Mouse (Mus musculus) regulatory T cell (primary cell): ENCODE results near the gene Ptges2.

Experiments used
- in situ Hi-C: fragments of 300-600 bp; cut with MboI, MseI; formaldehyde crosslinking; loops from one replicate; pipeline ENCODE4 v1.15.1; 2025; ENCODE audit warnings: high pct_unique_total_duplicates

Ptges2 gene

DNA sequence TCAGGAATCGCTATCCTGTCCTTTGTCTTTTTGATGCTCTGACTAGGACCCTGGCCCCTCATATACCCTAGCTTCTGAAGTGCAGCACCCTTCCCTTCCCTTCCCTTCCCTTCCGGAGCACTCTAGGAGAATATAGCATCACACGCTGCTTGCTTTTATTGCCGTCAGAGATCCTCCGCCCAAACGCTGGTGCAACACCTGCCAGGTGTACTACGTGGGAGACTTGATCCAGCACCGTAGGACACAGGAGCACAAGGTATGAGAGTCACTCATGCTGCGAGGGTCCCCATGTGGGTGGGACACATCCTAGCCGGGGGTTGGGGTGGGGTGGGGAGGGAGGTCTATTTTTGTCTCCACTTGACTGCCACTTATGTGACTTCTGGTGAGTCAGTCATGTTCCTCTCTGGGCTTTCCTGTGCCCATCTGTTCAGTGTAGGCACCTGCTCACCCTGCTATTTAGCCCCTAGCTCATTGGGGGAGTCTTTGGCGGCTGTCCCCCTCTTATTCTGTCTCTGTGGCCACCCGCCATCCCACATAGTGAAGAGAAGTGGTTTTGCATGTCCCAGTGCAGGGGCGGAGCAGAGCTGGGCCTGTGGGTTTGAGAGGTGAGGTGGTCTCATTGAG, 20.3 kb upstream of the Ptges2 start:
- in situ Hi-C loops = no loop called here

DNA sequence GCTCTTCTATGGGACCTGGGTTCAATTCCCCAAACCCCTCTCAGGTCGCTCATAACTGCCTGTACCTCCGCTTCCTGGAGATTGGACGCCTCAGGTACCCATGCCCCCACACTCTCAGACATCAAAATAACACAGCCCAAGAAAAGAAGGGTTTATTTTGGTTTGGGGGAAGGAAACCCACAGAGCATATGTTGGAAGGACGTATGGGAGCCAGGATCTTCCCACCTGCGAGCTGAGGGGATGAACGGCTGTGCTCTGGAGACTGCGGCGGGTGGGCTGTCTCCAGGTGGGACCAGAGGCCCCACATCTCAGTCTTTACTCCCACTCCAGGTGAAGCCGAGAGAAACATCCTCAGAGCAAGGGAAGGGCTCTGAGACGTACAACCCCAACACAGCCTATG, 18.7 kb upstream of the Ptges2 start:
- in situ Hi-C loops = no loop called here

DNA sequence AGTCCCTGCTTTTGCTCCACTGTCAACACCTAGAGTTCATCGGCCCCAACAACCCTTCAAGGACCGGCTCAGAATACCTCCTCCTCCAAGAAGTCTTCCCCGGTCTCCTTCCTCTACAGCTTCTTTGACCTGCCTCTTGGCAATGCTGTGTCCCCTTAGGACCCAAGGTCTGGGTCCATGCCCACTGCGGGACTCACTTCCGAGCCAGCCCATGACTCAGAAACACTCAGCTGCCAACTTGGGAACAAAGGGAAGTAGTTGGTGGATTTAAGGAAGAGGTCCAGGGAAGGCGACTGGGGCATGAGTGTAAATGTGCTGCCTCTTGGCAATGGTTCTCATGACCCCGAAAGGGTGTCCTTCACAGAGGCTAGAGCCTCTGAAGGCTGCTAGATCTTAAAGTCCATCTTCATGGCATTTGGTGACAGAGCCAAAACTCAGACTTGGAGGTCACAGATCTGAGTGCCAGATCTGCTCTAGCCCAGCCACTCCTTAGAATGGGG, 15.6 kb upstream of the Ptges2 start:
- in situ Hi-C loops = no loop called here

DNA sequence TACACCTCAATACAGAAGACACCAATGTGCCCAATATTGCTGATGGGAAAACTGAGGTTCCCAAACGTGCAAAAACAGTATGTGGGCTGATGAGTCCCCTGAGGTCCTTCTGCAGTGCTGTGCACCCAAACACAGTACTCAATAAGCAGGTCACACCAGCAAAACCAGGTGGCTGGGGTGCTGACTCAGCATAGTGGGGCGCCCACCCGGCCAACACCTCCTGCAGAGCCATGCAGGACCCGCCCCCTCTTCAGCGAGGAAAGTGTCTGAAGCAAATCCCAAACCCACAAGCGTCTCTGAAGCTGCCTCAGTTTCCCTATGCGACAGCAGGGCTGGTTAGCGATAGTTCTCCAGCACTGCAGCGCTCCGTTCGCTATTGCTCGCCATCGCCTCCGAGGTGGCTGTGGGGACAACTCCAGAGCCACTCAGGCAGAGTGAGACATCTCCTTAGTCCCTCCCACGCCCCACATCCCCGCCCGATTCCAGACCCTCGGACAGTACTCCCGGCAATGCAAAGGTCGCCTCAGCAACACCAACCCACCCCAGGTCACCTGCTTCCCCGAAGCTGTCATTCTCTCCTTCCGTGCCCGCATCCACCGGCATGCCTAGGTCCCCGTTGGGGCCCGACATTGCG, 14.4 kb upstream of the Ptges2 start:
- in situ Hi-C loops = no loop called here

DNA sequence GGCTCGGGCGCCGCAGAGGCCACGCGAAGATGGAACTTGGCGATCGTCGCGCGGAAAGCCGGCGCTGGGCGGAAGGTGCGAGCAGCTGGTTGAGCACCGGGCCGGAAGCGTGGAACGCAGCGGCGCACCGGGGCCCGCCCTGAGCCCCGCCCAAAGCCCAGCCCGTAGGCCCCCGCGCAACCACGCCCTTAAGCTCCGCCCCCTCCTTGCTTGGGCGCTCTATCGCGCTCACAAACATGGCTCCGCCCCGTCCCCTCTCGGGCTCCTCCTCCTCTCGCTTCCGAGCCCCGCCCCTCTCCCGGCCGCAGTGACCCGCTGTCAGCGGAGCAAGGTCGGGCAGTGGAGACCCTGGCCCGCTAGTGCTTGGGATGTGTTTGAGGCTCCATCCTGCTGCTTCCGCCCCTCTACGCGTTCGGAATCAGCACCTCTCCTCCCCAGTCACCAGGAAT, 13.9 kb upstream of the Ptges2 start, which contains the start of gene 1110008P14Rik:
1110008P14Rik (minus strand) TSS at position 164 of the 449 bp plus-strand sequence.
- in situ Hi-C loops = no loop called here

DNA sequence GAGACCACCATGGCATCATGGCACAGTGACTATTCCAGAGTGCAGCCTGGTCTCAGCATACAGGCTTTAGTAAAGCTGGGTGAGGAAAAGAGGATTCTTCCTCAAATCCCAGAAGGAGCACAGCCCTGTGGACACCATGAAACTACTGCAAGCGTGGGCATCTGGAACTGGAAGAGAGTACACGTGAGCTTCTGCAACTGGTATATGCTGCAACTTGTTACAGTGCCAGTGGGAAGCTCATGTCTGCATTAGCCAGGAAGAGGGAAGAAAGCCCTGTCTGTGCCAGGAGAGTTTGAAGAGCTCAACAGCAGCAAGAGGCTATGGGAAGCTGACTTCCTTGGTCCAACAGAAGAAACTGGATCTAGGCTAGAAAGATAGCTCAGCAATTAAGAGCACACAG, 13.0 kb upstream of the Ptges2 start:
- in situ Hi-C loops = no loop called here

DNA sequence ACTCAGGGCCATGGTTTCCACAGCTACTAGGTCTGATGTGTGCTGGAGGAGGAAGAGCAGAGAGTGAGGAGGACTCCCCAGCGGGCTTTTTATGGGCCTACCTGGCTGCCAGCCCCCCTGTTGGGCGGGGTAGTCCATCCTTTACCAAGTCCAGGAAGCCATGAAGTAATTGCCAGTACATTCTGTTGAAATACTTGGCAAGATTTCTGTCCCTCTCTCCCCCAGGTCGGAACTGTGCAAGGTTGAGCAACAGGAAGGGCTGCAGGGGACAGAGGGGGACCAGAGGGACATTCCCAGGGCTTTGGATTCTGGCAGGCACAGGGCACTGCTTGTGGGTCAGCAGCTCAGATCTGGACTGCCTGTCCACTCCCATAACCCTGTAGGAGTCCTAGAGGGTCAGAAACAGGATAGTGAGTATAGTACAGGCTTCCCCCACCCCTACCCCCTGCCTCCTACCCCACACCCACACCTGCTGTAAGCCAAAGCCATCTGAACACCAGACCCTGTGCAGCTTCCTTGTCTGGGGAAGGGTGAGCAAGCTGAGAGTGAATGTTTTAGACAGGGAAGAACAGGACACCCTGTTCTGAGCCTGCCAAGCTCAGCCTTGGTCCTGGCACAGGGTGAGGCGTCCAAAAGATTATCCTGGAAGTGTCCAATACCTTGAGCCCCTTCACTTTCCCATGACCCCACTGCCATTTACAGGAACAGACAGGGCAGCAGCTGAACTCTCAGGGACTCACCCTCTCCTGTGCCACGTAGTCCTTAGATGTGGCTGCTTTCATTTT, 7.8 kb upstream of the Ptges2 start, which contains the start of gene Lcn2:
Lcn2 (minus strand) TSS at position 547 of the 785 bp plus-strand sequence.
- in situ Hi-C loops = no loop called here

DNA sequence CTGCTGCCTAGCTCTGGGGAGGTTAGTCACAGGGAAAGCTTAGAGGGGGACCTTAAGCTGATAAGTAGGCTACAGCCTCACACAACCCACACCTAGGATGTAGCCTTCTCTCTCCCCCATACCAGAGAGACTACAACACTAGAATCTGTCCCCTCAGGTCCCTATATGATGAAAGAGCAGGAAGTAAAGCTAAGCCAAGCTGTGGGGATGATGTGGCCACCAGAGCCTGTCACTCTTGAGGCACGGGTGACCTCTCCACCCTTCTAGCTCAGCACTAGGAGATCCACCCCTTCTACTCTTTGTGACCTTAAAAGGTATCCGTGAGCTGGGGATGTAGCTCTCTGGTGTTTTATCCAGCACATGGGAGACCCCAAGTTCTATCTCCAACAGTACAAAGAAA, 6.5 kb upstream of the Ptges2 start:
- in situ Hi-C loops = no loop called here

DNA sequence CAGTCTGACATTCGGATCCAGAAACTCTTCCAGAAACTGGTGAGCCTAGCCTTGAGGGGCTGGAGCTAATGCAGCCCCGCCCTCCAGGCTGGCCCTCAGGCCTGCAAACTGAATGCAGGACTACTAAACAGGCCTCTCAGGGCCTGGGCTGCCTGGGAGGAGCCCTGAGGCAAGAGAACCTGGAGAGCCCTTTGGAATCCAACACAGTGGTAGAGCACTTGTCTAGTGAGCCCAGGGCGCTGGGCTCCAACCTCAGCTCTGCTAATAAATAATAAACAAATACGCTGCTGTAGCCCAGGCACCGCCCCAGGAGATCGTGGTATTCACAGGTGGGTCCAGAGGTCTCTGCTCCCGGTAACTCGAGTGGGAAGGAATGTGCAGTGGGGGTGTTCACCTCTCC, 4.8 kb upstream of the Ptges2 start:
- in situ Hi-C loops = no loop called here

DNA sequence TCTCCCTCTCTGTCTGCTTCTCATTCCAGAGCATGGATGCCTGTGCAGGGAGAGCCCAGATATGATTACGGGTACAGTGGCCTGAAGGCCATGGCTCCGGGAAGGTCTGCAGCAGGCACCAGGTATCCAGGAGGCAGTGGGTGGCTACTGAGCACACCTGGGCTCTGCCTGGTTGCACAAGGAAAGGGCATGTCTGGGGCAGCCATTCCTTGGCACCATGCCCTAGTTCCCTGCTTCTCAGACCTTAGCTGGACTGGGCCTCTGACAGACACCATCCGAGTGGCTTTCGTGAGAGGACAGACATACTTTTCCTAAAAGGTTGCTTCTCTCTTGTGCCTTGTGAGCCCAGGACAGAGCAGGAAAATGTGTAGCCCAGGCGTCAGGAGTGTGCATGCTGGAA, 3.6 kb upstream of the Ptges2 start:
- in situ Hi-C loops = no loop called here

DNA sequence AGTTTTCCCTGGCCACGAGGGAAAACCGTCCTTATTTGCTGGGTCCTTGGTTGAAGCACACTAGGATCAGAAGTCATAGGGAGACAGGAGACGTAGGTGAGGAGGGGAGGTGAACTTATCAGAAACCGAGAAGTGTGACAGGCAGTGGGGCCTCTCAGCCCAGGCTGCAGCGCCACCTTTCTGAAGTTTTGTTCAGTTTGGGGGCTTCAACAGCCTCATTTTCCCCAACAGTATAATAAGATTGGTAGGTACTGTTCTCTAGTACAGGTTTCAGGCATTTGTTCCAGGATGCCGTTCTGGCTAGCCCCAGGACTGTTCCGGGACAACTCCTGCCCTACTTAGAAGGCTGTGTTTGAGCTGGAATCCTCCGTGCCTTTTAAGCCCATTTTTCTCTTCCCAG, 723 bp upstream of the Ptges2 start:
- in situ Hi-C loops = loop anchor here (5.0 kb wide), 1 partner anchor 172 kb away; no protein-coding TSS in a partner anchor

DNA sequence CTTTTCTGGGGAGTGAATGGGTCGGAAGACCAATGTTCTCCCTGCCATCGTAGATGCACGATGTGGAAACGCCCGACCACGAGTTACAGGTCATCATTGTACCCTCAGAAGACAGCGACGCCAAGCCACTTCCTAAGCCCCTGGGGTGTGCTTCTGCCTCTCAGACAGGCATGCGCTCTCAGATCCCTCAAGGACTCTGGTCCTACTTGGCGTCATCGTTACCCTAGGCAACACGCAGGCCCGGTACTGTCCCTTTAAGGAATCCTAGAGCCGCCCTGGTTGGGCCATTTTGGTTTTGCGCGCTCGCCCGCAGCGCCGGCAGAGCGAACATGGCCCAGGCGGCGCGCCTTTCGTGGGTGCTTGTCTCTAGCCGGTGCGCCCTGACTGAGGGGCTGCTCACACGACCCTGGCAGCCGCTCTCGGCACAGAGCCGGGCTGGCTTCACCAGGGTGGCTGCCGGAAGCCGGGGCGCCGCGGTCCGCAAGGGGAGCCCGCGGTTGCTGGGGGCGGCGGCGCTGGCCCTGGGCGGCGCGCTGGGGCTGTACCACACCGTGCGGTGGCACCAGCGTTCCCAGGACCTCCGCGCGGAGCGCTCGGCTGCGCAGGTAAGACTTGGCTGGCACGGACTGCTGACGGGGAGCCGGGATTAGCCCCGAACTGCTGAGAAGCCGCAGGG, 388 bp downstream of the Ptges2 start:
- in situ Hi-C loops = loop anchor here (5.0 kb wide), 1 partner anchor 171 kb away; no protein-coding TSS in a partner anchor

DNA sequence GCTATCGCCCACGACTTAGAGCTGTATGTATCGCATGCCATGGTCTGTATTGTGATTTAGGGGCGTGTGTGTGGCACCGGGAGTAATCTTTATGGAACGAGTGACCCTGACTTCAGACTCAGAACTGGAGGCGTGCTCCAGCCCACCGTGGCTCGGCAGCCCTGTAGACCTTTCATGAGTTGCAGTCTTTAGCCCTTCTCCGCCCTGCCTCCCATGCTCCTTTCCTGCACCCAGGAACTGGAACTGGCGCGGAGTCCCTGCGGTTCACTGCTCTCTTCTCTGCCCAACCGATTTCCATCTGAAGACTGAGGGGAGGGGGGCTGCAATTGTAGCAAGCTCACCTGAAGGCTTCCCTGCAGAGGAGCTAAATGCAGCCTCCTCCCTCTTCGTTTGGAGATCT, 999 bp downstream of the Ptges2 start:
- in situ Hi-C loops = loop anchor here (5.0 kb wide), 1 partner anchor 171 kb away; no protein-coding TSS in a partner anchor

DNA sequence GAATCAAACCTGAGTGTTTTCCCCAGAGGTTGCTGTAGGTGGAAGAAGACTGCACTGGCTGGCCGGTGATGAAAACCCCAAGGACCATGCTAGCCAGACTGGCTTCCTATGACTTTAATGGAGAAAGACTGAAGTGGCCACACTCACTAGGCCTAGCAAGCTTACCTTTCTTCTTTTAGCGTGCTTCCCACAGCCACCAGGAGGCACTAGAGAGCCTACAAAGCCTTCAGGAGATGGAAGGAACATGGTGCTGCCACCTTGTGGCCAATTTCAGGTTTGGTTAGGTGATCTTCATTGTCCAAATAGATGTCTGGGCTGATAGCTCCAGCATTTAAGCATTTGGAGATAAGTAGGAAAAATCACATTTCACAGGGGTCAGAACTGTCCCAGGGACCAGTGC, 9.0 kb downstream of the Ptges2 start:
- in situ Hi-C loops = loop anchor here (5.0 kb wide), 1 partner anchor 83 kb away; no protein-coding TSS in a partner anchor

DNA sequence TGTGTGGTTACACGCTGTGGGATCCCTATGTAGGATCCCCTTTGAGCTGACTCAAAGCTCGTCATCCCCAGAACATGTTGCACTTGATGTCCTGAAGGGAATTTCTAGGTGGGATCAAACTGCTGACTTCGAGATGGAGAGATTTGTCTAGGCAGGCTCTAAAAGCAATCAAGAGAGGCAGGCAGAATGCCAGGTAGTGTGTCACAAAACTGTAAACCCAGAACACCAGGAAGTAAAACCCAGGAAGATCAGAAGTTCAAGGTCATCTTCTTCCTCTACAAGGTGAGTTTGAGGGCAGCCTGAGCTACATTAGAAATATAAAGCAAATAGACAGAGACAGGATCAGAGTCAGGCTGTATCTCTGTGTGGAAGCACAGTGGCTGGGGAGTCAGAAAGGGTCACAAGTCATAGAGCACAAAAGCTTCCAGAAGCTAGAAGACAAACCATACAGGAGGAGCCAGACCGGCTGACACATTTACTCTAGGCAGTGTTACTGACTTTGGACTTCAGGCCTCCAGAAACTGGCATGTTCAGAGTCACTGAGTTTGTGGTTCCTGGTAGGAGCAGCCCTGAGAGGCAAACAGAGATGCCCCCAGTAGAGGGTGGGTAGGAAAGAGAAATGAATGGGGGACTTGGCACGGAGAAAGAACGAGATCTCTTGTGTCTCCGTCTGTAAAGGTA, 11.6 kb downstream of the Ptges2 start:
- in situ Hi-C loops = no loop called here

DNA sequence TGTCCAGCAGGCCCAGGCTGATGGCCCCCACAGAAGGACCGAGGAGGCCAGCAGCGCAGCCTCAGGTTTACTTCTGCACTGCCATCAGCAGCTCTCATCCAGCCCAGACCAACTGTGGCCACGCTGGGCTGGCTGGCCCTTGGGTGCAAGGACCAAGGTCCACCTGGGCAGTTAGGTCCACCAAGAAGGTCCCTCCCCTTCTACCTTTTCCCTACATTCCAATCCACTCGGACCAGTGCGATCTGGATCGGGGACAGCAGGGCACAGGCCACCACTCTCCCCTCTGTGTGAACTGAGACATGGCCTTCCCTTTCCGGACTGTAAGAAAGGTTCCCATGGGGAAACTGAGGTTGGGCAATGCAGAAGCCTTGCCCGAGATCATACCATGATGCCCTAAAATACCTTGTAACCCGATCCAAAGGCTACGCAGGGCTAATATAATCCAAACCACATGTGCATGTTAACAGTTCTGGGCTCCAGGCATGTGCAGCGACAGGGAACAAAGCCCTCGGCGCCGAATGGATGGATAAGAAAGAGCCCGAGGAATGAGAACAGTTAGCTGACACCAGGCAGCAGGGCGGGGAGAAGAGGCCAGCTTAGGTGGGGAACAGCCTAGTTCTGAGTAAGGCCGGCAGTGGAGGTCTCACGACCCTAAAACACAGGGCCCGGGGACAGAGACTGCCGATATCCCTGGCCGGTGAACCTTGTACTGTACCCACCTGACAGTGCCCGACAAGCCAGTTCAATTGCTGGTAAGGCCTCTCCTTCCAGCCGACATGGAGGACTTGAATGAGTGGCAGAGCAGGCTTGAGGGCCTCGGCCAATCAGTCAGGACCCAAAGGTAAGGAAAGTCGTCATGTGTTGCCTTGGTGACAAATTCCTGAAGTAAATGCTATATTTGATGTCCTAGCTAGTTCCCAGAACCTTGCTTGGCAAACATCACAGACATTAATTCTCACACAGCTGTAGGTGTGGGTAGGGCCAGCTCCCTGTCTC, 13.0 kb downstream of the Ptges2 start:
- in situ Hi-C loops = no loop called here

DNA sequence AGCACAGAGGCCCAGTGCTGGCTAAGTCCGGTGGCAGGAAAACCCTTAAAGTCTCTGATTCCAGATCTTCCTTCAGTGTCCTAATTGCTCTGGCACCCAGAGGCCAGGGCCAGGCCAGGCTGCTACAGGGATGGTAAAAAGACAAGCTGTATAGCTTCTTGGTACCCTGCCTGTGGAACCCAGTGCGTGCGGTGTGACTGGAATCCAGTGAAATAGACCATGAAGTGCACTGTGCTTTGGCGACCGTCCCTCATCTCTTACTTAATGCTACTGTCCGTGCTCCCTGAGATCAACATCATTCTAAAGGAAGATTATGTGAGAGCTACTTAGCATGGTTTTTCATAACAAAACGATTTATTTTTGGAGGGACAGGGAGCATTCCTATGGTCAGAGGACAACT, 15.7 kb downstream of the Ptges2 start:
- in situ Hi-C loops = no loop called here

DNA sequence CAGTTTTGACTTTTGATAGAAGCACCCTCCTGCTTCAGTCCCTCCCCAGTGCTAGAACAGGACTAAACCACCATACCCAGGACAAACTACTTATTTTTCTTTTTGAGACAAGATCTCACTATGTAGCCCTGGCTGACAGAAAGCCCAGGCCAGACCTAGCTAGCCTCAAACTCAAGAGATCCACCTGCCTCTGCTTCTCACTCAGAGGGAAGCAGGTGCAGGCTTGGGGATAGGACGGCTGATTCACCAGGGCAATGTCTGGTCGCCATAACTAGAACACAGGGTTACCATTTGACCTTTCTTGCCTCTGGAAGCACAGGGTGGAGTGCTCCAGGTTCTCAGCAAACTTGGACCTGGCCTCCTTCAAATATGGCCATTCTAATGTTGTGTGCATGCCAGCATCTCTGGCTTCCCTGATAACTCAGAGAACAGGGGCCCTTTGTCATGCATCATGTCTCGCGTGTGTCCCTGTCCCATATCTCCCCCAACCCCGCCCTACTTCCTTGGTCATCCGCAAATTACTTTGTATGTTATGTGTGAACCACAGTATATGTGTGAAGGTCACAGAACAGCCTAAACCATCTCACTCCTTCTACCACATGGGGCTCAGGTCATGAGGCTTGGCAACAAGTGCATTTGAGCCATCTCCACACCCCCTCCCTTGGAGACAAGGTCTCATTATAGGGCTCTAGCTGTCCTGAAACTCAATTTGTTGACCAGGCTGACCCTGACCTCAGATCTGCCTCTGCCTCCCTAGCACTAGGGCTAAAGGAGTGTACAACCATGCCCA, 17.2 kb downstream of the Ptges2 start:
- in situ Hi-C loops = no loop called here

DNA sequence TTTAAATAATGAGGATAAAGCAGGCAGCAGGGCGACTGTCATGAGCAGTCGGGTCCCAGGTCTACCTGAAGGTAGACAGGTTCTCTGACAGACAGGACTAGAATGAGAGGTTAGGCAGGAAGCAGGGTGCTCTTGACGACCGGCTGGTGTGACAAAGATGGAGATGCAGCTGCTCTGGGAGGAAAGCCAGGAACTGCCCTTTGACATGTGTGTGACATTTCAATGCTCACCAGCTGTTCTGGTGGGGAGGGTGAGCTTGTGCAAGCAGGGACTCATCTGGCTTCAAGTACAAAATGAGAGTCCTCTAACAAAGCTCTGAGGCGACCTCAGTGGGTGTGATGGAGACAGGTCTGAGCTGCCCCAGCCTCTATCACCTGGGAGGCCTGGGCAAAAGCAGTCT, 18.2 kb downstream of the Ptges2 start:
- in situ Hi-C loops = no loop called here
